Mouse (Mus musculus) hindbrain, embryonic 11.5 days (tissue): Measurements from ENCODE around the gene Zfc3h1. TPM values are rescaled to one million over a fixed set of nuclear protein-coding genes. Genes with fewer than 3 reads are reported as not detected.

Experiments used
- ATAC-seq: fragments of 200-750 bp; cut with Nextera tagmentation; 2 replicates; pipeline ENCODE4 v1.8.0; 2017; ENCODE audit warnings: mild to moderate bottlenecking, moderate TSS enrichment, moderate library complexity; ENCODE audit not compliant: low FRiP score
- DNase-seq: peaks from one replicate; pipeline ENCODE4 v3.0.0-alpha.2; 2015; ENCODE audit warnings: low spot score
- H3K27ac ChIP-seq: fragments of 300-500 bp; sonication (generic); 2 replicates; pipeline ENCODE4 v1.5.1; 2014; ENCODE audit warnings: mild to moderate bottlenecking, low read depth, low read length
- H3K27me3 ChIP-seq: fragments of 300-500 bp; sonication (generic); 2 replicates; pipeline ENCODE4 v1.6.1; 2014; ENCODE audit warnings: mild to moderate bottlenecking, low read length, moderate library complexity, mixed read lengths; ENCODE audit not compliant: control insufficient read depth, insufficient read depth
- H3K36me3 ChIP-seq: fragments of 300-500 bp; sonication (generic); 2 replicates; pipeline ENCODE4 v1.6.1; 2014; ENCODE audit warnings: mild to moderate bottlenecking, low read length, moderate library complexity, mixed read lengths; ENCODE audit not compliant: control insufficient read depth, insufficient read depth
- H3K4me1 ChIP-seq: fragments of 300-500 bp; sonication (generic); replicated peaks from 2 replicates; pipeline ENCODE4 v1.6.1; 2014; ENCODE audit warnings: low read length, mixed read lengths; ENCODE audit not compliant: control insufficient read depth, insufficient read depth
- H3K4me2 ChIP-seq: fragments of 300-500 bp; sonication (generic); replicated peaks from 2 replicates; pipeline ENCODE4 v1.6.1; 2014; ENCODE audit warnings: mild to moderate bottlenecking, low read depth, low read length
- H3K4me3 ChIP-seq: fragments of 300-500 bp; sonication (generic); 2 replicates; pipeline ENCODE4 v1.5.1; 2014; ENCODE audit warnings: low read depth, low read length
- H3K9ac ChIP-seq: fragments of 300-500 bp; sonication (generic); 2 replicates; pipeline ENCODE4 v1.6.1; 2014; ENCODE audit warnings: low read depth, low read length
- H3K9me3 ChIP-seq: fragments of 300-500 bp; sonication (generic); 2 replicates; pipeline ENCODE4 v1.6.1; 2016; ENCODE audit warnings: low read length; ENCODE audit not compliant: control insufficient read depth
- WGBS: fragments of 180-500 bp; shearing (Covaris S2); extraction: QIAGEN DNeasy Blood & Tissue Kit; methylation state at CpG from one replicate; pipeline ENCODE4 v1.1.7; 2014; 5-methylcytosine and 5-hydroxymethylcytosine counted together
- polyA plus RNA-seq: library from polyadenylated mRNA; unstranded; fragments of >200 nt; fragmentation: Nextera tagmentation; extraction: Ambion mirVana; gene quantifications from 2 replicates; pipeline ENCODE4 v1.2.1, GENCODE M21; 2014

Zfc3h1 gene
- polyA plus RNA-seq, 1 experiment from 2014 or later: 31.0 TPM

DNA sequence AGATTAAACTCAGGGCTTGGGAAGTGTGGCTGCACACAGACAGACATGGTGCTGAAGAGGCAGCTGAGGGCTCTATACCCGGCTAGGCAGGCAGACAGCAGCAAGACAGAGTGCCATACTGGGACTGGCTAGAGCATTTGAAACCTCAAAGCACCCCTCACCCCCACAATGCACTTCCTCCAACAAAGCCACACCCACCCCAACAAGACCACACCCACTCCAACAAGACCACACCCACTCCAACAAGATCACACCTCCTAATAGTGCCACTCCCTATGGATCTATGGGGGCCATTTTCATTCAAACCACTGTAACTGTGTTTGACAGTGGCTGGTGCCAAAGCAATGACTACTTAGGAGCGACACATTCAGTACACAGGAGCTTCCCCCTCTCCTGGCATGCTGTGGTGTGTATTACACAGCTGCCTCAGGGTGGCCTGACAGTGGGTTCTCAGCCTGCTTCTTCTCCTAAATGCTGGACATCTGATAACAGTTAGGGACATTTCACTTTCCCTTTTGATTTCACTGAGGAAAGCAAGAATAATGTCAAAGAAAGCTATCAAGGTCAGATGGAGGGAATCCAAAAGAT, 33.9 kb upstream of the Zfc3h1 start:
- no peak for DNase-seq

GRCm38 (mm10) chr10:115354553-115354952, 30.2 kb upstream of the Zfc3h1 start:
- 77% methylated on average over 6 of the region's 6 CpGs for WGBS
- Histone ChIP-seq H3K4me3 (no peak overlapping the region), H3K9ac (no peak overlapping the region), H3K4me1 (no peaks in the 10 kb centered on the region), H3K36me3 (0 out of 2 replicates have a peak, but pooled peaks cover 3% of the 10 kb centered on the region), H3K4me2 (no peak overlapping the region), H3K27me3 (no peaks in the 10 kb centered on the region), H3K9me3 (no peaks in the 10 kb centered on the region), H3K27ac (no peak overlapping the region)
- ATAC-seq (no peak), DNase-seq (peak; percentile 5)

More for the DNA sequence above, 33.9 kb upstream of the Zfc3h1 start:
- Histone ChIP-seq H3K9ac (no peak overlapping the region), H3K9me3 (no peaks in the 10 kb centered on the region), H3K4me2 (no peak overlapping the region), H3K27ac (no peak overlapping the region), H3K27me3 (no peaks in the 10 kb centered on the region), H3K4me3 (no peak overlapping the region), H3K4me1 (no peaks in the 10 kb centered on the region), H3K36me3 (no peaks in the 10 kb centered on the region)
- ATAC-seq: no peak
- 80% methylated on average over 2 of the region's 2 CpGs for WGBS

GRCm38 (mm10) chr10:115355016-115355415, 29.7 kb upstream of the Zfc3h1 start:
- Histone ChIP-seq H3K4me3 (no peak overlapping the region), H3K9ac (no peak overlapping the region), H3K9me3 (no peaks in the 10 kb centered on the region), H3K36me3 (0 out of 2 replicates have a peak, but pooled peaks cover 3% of the 10 kb centered on the region), H3K4me2 (no peak overlapping the region), H3K4me1 (no peaks in the 10 kb centered on the region), H3K27me3 (no peaks in the 10 kb centered on the region), H3K27ac (no peak overlapping the region)
- DNase-seq (no peak), ATAC-seq (no peak)
- 91% methylated on average over 6 of the region's 6 CpGs for WGBS

GRCm38 (mm10) chr10:115356106-115356505, 28.7 kb upstream of the Zfc3h1 start:
- H3K4me3 ChIP-seq: no peak overlapping the region
- ATAC-seq (no peak), DNase-seq (no peak)
- no peaks in the 10 kb centered on the region for H3K9me3 ChIP-seq
- no peaks in the 10 kb centered on the region for H3K27me3 ChIP-seq
- H3K27ac ChIP-seq: no peak overlapping the region
- 0 out of 2 replicates have a peak, but pooled peaks cover 3% of the 10 kb centered on the region for H3K36me3 ChIP-seq
- 88% methylated on average over 5 of the region's 7 CpGs for WGBS
- no peak overlapping the region for H3K4me2 ChIP-seq
- H3K4me1 ChIP-seq: no peaks in the 10 kb centered on the region
- no peak overlapping the region for H3K9ac ChIP-seq

DNA sequence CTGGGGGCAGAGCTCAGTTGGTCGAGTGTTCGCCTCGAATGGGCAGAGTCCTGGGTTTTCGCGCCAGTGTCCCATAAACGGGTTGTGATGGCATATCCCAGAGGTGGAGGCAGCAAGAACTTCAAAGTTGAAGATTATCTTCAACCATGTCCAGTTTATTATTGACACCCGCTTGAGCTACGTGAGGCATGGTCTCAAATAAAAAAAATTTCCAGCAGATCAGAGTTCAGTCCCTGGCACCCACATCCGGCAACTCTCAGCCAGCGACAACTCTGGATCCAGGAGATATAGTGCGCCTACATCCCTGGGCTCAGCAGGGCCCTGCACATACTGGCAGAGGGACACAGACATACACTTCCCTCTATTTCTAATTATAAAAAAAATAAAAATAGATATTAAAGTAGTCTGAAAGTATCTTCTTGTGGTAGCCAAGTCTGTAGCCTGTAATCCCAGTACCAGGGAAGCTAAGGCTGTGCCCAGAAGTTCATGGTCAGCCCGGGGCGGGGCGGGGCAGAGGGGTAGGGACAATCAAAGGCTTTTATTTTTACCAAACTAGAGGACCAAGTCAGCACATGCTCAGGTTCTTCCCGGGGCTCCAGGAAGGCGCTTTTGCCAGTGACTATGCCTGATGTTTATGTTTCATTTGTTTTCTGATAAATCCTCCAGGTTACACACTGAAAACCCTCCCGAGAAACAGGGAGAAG, 26.4 kb upstream of the Zfc3h1 start:
- no peak overlapping the region for H3K27ac ChIP-seq
- no peaks in the 10 kb centered on the region for H3K9me3 ChIP-seq
- no peaks in the 10 kb centered on the region for H3K4me1 ChIP-seq
- H3K4me2 ChIP-seq: no peak overlapping the region
- no peaks in the 10 kb centered on the region for H3K27me3 ChIP-seq
- 94% methylated on average over 17 of the region's 17 CpGs for WGBS
- ATAC-seq (no peak), DNase-seq (no peak)
- H3K36me3 ChIP-seq: 0 out of 2 replicates have a peak, but pooled peaks cover 3% of the 10 kb centered on the region
- H3K9ac ChIP-seq: no peak overlapping the region
- H3K4me3 ChIP-seq: no peak overlapping the region

GRCm38 (mm10) chr10:115359066-115359465, 25.7 kb upstream of the Zfc3h1 start:
- DNase-seq (no peak), ATAC-seq (no peak)
- Histone ChIP-seq H3K36me3 (0 out of 2 replicates have a peak, but pooled peaks cover 3% of the 10 kb centered on the region), H3K4me3 (no peak overlapping the region), H3K27me3 (no peaks in the 10 kb centered on the region), H3K4me2 (no peak overlapping the region), H3K27ac (no peak overlapping the region), H3K9me3 (no peaks in the 10 kb centered on the region), H3K4me1 (no peaks in the 10 kb centered on the region), H3K9ac (no peak overlapping the region)
- WGBS: 95% methylated on average over 7 of the region's 7 CpGs

GRCm38 (mm10) chr10:115361840-115362622, 22.7 kb upstream of the Zfc3h1 start, which contains the start of gene Tmem19:
Gene Tmem19 (minus strand): TSS chr10:115362501.
- no peaks in the 10 kb centered on the region for H3K36me3 ChIP-seq
- H3K27ac ChIP-seq: peak within 1 kb of the TSS; percentile 94
- peak within 1 kb of the TSS; percentile 70 for H3K4me2 ChIP-seq
- H3K4me3 ChIP-seq: peak within 1 kb of the TSS; percentile 50
- no peaks in the 10 kb centered on the region for H3K27me3 ChIP-seq
- H3K9ac ChIP-seq: peak within 1 kb of the TSS; percentile 58
- DNase-seq: peak; percentile 97
- peak; percentile 99 for ATAC-seq
- under 1% methylated on average over 53 of the region's 58 CpGs for WGBS
- no peaks in the 10 kb centered on the region for H3K9me3 ChIP-seq
- no peaks in the 10 kb centered on the region for H3K4me1 ChIP-seq

DNA sequence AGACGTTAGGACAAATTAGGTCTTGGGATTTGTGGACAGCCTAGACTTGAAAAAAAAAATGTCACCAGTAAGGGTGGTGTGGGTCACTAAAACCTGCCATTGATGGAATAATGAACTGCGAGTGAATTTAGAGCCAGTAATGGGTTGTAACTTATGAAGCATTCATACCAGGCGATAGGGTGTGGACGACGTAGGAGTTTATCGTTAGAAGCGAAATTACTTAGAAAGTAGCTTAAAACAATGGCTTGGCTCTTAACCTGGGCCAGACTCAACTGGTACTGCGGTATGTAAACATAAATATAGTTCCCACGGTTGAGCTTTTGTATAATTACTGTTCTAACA, 22.2 kb upstream of the Zfc3h1 start:
- 6% methylated on average over 9 of the region's 9 CpGs for WGBS
- Histone ChIP-seq H3K9ac (peak overlapping the region; percentile 58), H3K27ac (peak overlapping the region; percentile 94), H3K4me1 (no peaks in the 10 kb centered on the region), H3K9me3 (no peaks in the 10 kb centered on the region), H3K27me3 (no peaks in the 10 kb centered on the region), H3K36me3 (no peaks in the 10 kb centered on the region), H3K4me3 (peak overlapping the region; percentile 50), H3K4me2 (peak overlapping the region; percentile 70)
- ATAC-seq: peak; percentile 31; the same call in 1 of the 2 replicates
- DNase-seq: no peak
